20 mouse cellular contexts compared by ENCODE assay signal in genomic region chr8:118348710-118349489, GRCm38 (mm10).
"Had no signal": no experiment of that assay in that cellular context is flagged by ENCODE, and none has a peak within 500 bp of the region (broad histone marks: within the 10 kb centered on the region; RNA-seq: fewer than 3 reads in every experiment).

No protein-coding gene starts in this region.

- H3K27me3 ChIP-seq: lung, embryonic 15.5 days; megakaryocyte, embryonic 14.5 days; midbrain, embryonic 13.5 days; midbrain, embryonic 15.5 days; neural tube, embryonic 13.5 days; neural tube, embryonic 15.5 days; stomach, embryonic 15.5 days had no signal

- H3K4me1 ChIP-seq: lung, embryonic 15.5 days; megakaryocyte, embryonic 14.5 days; midbrain, embryonic 13.5 days; midbrain, embryonic 15.5 days; neural tube, embryonic 13.5 days; neural tube, embryonic 15.5 days; stomach, embryonic 15.5 days had no signal

- H3K4me3 ChIP-seq: lung, embryonic 15.5 days; midbrain, embryonic 13.5 days; midbrain, embryonic 15.5 days; neural tube, embryonic 13.5 days; neural tube, embryonic 15.5 days; stomach, embryonic 15.5 days had no signal

- H3K4me2 ChIP-seq: lung, embryonic 15.5 days; midbrain, embryonic 11.5 days; midbrain, embryonic 13.5 days; midbrain, embryonic 15.5 days; neural tube, embryonic 13.5 days; neural tube, embryonic 15.5 days; stomach, embryonic 15.5 days had no signal

- H3K27ac ChIP-seq: lung, embryonic 15.5 days; macrophage; midbrain, embryonic 13.5 days; midbrain, embryonic 15.5 days; neural tube, embryonic 13.5 days; neural tube, embryonic 15.5 days; stomach, embryonic 15.5 days; stomach, postnatal 0 days had no signal

- ATAC-seq: liver, postnatal 0 days; lung, postnatal 0 days; midbrain, embryonic 13.5 days; midbrain, embryonic 15.5 days had no signal

- DNase-seq: liver, postnatal 0 days; lung, adult 2 months; lung, postnatal 14 days; lung, postnatal 36 days; right cerebral cortex, adult 18-20 months; right cerebral cortex, postnatal 14 days; thymus, adult 18-20 months; thymus, postnatal 14 days; thymus, postnatal 36 days had no signal

- H3K9ac ChIP-seq: liver, postnatal 0 days; lung, embryonic 15.5 days; midbrain, embryonic 13.5 days; midbrain, embryonic 15.5 days; neural tube, embryonic 13.5 days; neural tube, embryonic 15.5 days; stomach, embryonic 15.5 days had no signal

- H3K36me3 ChIP-seq: lung, embryonic 15.5 days; midbrain, embryonic 13.5 days; midbrain, embryonic 15.5 days; neural tube, embryonic 13.5 days; neural tube, embryonic 15.5 days; stomach, embryonic 15.5 days had no signal

- H3K9me3 ChIP-seq: lung, embryonic 15.5 days; midbrain, embryonic 13.5 days; midbrain, embryonic 15.5 days; neural tube, embryonic 13.5 days; neural tube, embryonic 15.5 days; stomach, embryonic 15.5 days had no signal
